ENCODE assay signal across 15 mouse cellular contexts in the genomic region with DNA sequence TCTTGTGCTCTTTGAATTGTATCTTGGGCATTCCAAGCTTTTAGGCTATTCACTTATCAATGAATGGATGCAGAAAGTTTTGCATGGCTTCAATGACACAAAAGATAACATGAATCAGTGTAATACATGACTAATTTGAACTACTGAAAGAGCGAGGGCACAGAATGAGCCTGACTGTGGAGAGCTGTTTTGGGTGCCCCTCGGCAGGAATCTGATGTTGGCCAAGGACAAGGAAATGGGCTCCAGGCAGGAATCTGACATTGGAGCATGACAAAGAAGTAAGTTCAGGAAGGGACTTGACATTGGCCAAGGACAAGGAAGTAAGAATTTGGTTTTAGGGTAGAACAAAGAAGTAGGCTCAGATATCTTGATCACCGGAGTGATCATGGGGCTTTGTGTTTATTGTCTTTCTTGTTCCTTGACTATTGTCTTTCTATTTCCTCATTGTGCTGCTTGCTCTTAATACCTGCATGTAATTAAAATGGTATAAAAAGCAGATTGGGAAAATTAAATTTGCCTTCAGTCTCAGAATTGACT.
"Had no signal": no experiment of that assay in that cellular context is flagged by ENCODE, and none has a peak within 500 bp of the region (broad histone marks: within the 10 kb centered on the region; RNA-seq: fewer than 3 reads in every experiment).

No protein-coding gene starts in this region.

- H3K4me3 ChIP-seq: lung, embryonic 15.5 days; megakaryocyte, embryonic 14.5 days; midbrain, embryonic 13.5 days; midbrain, embryonic 15.5 days; neural tube, embryonic 12.5 days; stomach, embryonic 15.5 days had no signal

- H3K4me1 ChIP-seq: lung, embryonic 15.5 days; megakaryocyte, embryonic 14.5 days; midbrain, embryonic 13.5 days; midbrain, embryonic 15.5 days; neural tube, embryonic 12.5 days; stomach, embryonic 15.5 days had no signal

- H3K9me3 ChIP-seq: lung, embryonic 15.5 days; megakaryocyte, embryonic 14.5 days; midbrain, embryonic 13.5 days; midbrain, embryonic 15.5 days; neural tube, embryonic 12.5 days; stomach, embryonic 15.5 days had no signal

- H3K27me3 ChIP-seq: lung, embryonic 15.5 days; megakaryocyte, embryonic 14.5 days; midbrain, embryonic 13.5 days; midbrain, embryonic 15.5 days; neural tube, embryonic 12.5 days; stomach, embryonic 15.5 days had no signal

- H3K27ac ChIP-seq: lung, embryonic 15.5 days; macrophage; midbrain, embryonic 13.5 days; midbrain, embryonic 15.5 days; neural tube, embryonic 12.5 days; stomach, embryonic 15.5 days; stomach, postnatal 0 days had no signal

- H3K9ac ChIP-seq: lung, embryonic 15.5 days; midbrain, embryonic 13.5 days; midbrain, embryonic 15.5 days; neural tube, embryonic 12.5 days; stomach, embryonic 15.5 days had no signal

- DNase-seq: lung, adult 2 months; lung, postnatal 14 days; lung, postnatal 36 days; right cerebral cortex, postnatal 14 days; thymus, adult 2 months; thymus, postnatal 25 days; thymus, postnatal 4 days had no signal

- H3K36me3 ChIP-seq: lung, embryonic 15.5 days; midbrain, embryonic 13.5 days; midbrain, embryonic 15.5 days; neural tube, embryonic 12.5 days; stomach, embryonic 15.5 days had no signal
